1 mouse cellular context compared by ENCODE assay signal in the genomic region with DNA sequence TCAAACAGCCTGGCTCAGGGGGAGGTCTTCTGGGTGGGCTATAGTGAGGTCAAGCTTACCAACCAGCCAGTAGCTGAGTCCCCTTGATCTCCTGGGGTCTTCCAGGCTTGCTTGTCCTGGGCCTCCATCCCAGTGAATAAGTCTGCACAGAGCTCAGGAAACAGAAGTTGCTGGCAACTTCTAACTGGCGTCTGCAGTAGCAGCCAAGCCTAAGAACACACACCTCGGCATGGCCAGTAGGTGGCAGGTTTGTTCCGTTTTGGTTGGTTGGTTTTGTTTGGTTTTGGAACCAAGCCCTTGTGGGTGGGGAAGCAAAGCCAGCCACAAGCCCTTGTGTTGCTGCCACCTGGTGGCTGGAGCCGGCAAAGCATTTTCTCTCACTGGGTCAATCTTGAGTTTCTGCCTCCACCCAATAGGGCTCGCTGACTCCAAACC.
TF ChIP-seq lines count a peak whose summit lies in the region.

No protein-coding gene starts in this region.

TF ChIP-seq in C2C12, 6 proteins besides CTCF, POLR2A, EP300 and RAD21:
- no peak for TF ChIP-seq MYOD1 (IDR thresholded peaks at IDR 0.05; ENCODE audit: control insufficient read depth, insufficient read length, low read depth)
- no peak for TF ChIP-seq FOSL1 (IDR thresholded peaks at IDR 0.05; ENCODE audit: insufficient read depth, low read length, poor library complexity, severe bottlenecking)
- TF ChIP-seq MYOG (IDR thresholded peaks at IDR 0.05; ENCODE audit: control insufficient read depth, extremely low read depth, insufficient read length): no peak
- TF ChIP-seq MAX (IDR thresholded peaks at IDR 0.05): peak; percentile 23
- TF ChIP-seq CEBPB (IDR thresholded peaks at IDR 0.05; ENCODE audit: low read depth): no peak
- no peak for TF ChIP-seq USF1 (IDR thresholded peaks at IDR 0.05; ENCODE audit: low read depth)
